Mouse (Mus musculus) stomach, postnatal 0 days (tissue): Measurements from ENCODE around the gene Grip2. TPM values are rescaled to one million over a fixed set of nuclear protein-coding genes. Genes with fewer than 3 reads are reported as not detected.

Source experiments
- ATAC-seq: fragments of 200-750 bp; cut with Nextera tagmentation; 2 replicates; pipeline ENCODE4 v1.8.0; 2017; ENCODE audit not compliant: low FRiP score, low TSS enrichment
- DNase-seq: peaks from one replicate; pipeline ENCODE4 v3.0.0-alpha.2; 2016; ENCODE audit warnings: low spot score
- H3K27ac ChIP-seq: fragments of 300-500 bp; sonication (generic); replicated peaks from 2 replicates; pipeline ENCODE4 v1.5.1; 2014; ENCODE audit warnings: mild to moderate bottlenecking, control low read depth
- H3K27me3 ChIP-seq: fragments of 300-500 bp; sonication (generic); 2 replicates; pipeline ENCODE4 v1.6.1; 2014; ENCODE audit warnings: low read length; ENCODE audit not compliant: control insufficient read depth, insufficient read depth
- H3K36me3 ChIP-seq: fragments of 300-500 bp; sonication (generic); 2 replicates; pipeline ENCODE4 v1.6.1; 2014; ENCODE audit warnings: low read length, mixed read lengths; ENCODE audit not compliant: control insufficient read depth, insufficient read depth
- H3K4me1 ChIP-seq: fragments of 300-500 bp; sonication (generic); replicated peaks from 2 replicates; pipeline ENCODE4 v1.6.1; 2014; ENCODE audit warnings: antibody characterized with exemption; ENCODE audit not compliant: control insufficient read depth, insufficient read depth
- H3K4me2 ChIP-seq: fragments of 300-500 bp; sonication (generic); replicated peaks from 2 replicates; pipeline ENCODE4 v1.6.1; 2014; ENCODE audit warnings: low read depth, mild to moderate bottlenecking, control low read depth, moderate library complexity
- H3K4me3 ChIP-seq: fragments of 300-500 bp; sonication (generic); 2 replicates; pipeline ENCODE4 v1.5.1; 2014; ENCODE audit warnings: low read depth, low read length, control low read depth
- H3K9ac ChIP-seq: fragments of 300-500 bp; sonication (generic); 2 replicates; pipeline ENCODE4 v1.6.1; 2014; ENCODE audit warnings: mild to moderate bottlenecking, low read length, control low read depth, mixed read lengths
- H3K9me3 ChIP-seq: fragments of 300-500 bp; sonication (generic); 2 replicates; pipeline ENCODE4 v1.6.1; 2016; ENCODE audit warnings: low read length; ENCODE audit not compliant: control insufficient read depth
- CTCF ChIP-seq: IDR thresholded peaks from 2 replicates; pipeline ENCODE4 v1.5.1; 2016; ENCODE audit warnings: antibody characterized with exemption, low read depth, mild to moderate bottlenecking, moderate library complexity
- EP300 ChIP-seq: optimal IDR thresholded peaks from 2 replicates; pipeline ENCODE3; 2016; ENCODE audit warnings: antibody characterized with exemption
- WGBS: fragments of 180-500 bp; shearing (Covaris S2); extraction: QIAGEN DNeasy Blood & Tissue Kit; methylation state at CpG from one replicate; pipeline ENCODE4 v1.1.7; 2014; 5-methylcytosine and 5-hydroxymethylcytosine counted together
- polyA plus RNA-seq: library from polyadenylated mRNA; unstranded; fragments of >200 nt; fragmentation: Nextera tagmentation; extraction: Ambion mirVana; gene quantifications from 2 replicates; pipeline ENCODE4 v1.2.1, GENCODE M21; 2015

Gene Grip2
- polyA plus RNA-seq, 1 experiment from 2014 or later: 0.24 TPM

DNA sequence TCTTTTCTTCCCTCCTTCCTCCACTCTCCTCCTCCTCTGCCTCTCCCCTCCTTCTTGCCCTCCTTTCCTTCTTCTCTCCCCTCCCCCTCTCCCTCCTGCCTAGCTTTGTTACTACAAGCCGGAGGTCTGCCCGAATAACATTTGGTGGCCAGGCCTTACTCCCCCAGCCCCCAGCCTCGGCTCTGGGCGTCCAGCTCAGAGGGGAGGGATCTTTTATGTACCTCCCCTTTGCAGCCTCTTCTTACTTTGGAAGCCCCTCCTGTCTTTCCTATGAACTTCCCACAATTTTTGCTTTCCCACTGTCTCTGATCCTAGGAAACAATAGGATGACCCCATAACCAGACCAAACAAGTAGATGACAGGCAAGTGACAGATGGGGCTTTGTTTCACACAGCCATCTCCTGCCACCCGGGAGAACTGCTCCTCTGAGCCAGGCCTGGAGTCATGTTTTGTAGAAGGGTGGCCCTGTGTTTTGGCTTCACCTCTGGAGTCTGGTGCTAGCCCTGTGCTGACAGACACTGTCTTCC is 113.6 kb downstream of the Grip2 start:
- peak overlapping the region; percentile 78 for H3K27ac ChIP-seq
- 0 out of 2 replicates have a peak, but pooled peaks have one; percentile 1 for ATAC-seq
- H3K9me3 ChIP-seq: no peaks in the 10 kb centered on the region
- H3K4me1 ChIP-seq: peaks cover 13% of the 10 kb centered on the region
- H3K36me3 ChIP-seq: peaks cover 4% of the 10 kb centered on the region; the same call in 1 of the 2 replicates
- DNase-seq: no peak
- peak overlapping the region; percentile 23; the same call in 1 of the 2 replicates for H3K9ac ChIP-seq
- H3K4me3 ChIP-seq: no peak overlapping the region
- WGBS: 18% methylated on average over 5 of the region's 5 CpGs
- TF ChIP-seq CTCF (no peak), EP300 (no peak)
- H3K4me2 ChIP-seq: no peak overlapping the region
- no peaks in the 10 kb centered on the region for H3K27me3 ChIP-seq

DNA sequence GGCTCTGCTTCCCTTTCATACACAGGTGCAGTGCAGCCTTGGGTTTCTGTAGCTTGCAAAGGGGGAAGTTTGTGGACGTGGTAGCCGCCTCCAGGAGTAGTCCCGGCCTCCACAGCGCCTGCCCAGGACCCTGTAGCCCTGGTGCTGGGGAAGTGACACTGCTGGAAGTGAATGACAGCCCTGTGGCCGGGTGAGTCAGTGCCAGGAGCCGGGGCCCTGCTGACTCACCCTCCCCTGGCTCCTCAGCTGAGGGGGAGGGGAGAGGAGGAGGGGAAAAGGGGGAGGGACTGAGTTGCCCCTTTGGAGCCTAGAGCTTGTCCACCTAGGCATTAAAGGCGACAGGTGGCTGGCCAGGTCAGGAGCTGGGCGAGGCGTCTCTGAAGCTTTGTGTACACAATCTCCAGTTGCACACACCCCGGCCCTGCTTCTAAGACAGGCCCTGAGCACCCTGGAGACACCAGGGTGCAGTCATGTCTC is 114.2 kb downstream of the Grip2 start:
- no peaks in the 10 kb centered on the region for H3K9me3 ChIP-seq
- H3K4me2 ChIP-seq: no peak overlapping the region
- no peak overlapping the region for H3K4me3 ChIP-seq
- WGBS: 9% methylated on average over 10 of the region's 10 CpGs
- DNase-seq (peak; percentile 87), ATAC-seq (peak; percentile 88)
- H3K36me3 ChIP-seq: peaks cover 4% of the 10 kb centered on the region; the same call in 1 of the 2 replicates
- H3K9ac ChIP-seq: peak overlapping the region; percentile 13; the same call in 1 of the 2 replicates
- H3K27ac ChIP-seq: peak overlapping the region; percentile 78
- TF ChIP-seq EP300 (no peak), CTCF (no peak)
- H3K27me3 ChIP-seq: no peaks in the 10 kb centered on the region
- peaks cover 11% of the 10 kb centered on the region for H3K4me1 ChIP-seq

DNA sequence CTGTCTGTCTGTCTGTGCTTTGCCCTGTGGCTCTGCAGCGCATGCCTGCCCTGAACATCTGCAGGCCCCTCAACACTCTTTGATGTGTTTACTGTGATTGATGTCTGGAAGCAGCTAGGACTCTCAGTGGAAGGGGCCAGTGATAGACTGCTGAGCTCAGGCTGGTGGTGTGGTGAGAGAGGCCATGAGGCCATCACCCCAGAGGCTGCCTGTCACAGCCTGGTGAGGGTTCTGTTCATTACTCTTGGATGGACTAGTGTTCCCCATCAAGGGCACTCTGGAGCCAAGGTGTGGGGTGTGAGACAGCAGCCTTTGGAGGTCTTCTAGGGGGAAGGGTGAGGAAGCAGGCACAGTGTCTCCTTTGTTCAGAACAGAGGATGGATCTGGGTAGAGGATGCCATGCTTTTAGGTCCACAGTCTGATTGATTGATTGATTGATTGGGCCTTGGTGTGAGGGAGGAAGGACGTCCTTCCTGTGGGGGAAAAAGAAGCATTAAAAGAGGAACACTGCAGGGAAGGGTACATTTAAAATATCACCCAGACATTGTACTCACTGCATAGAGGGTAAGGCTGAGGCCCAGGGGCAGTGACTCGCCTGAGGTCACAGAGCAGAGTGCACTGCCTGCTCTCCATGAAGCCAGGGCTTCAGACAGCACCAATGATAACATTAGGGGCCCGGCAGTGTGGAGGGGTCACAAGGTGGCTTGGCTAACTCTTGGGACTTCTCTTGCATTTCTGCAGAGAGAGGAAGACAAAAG is 114.8 kb downstream of the Grip2 start:
- WGBS: 43% methylated on average over 4 of the region's 4 CpGs
- peaks cover 11% of the 10 kb centered on the region for H3K4me1 ChIP-seq
- peaks cover 6% of the 10 kb centered on the region; the same call in 1 of the 2 replicates for H3K36me3 ChIP-seq
- no peak for DNase-seq
- no peak overlapping the region for H3K4me3 ChIP-seq
- no peaks in the 10 kb centered on the region for H3K27me3 ChIP-seq
- peak; percentile 16; the same call in 1 of the 2 replicates for ATAC-seq
- no peaks in the 10 kb centered on the region for H3K9me3 ChIP-seq
- no peak for TF ChIP-seq EP300
- no peak for TF ChIP-seq CTCF
- 0 out of 2 replicates have a peak overlapping the region, but pooled peaks have one; percentile 13 for H3K9ac ChIP-seq
- H3K4me2 ChIP-seq: no peak overlapping the region
- peak overlapping the region; percentile 78 for H3K27ac ChIP-seq

Other genes starting within 250 kb of the Grip2 start
- gene Slc6a6, start 143.2 kb downstream of the Grip2 start, polyA plus RNA-seq: 55.3 and 66.5 TPM in 2 replicates
- gene Ccdc174, start 50.8 kb upstream of the Grip2 start, polyA plus RNA-seq: 21.7 and 25.3 TPM in 2 replicates
- 0.05 and 0.06 TPM in 2 replicates for gene 4930590J08Rik, start 75.6 kb upstream of the Grip2 start, polyA plus RNA-seq
- 2.5 and 2.7 TPM in 2 replicates for gene Fgd5, start 151.6 kb upstream of the Grip2 start, polyA plus RNA-seq